In genomic region chr16:91376701-91377100, GRCm38 (mm10) we compare ENCODE assay signal across 17 mouse cellular contexts. TPM values are rescaled to one million over a fixed set of nuclear protein-coding genes. Genes with fewer than 3 reads are reported as not detected.
A peak's percentile ranks its signal among the peaks of the same experiment; 100 is the strongest.
DNase-seq lines count a peak whose midpoint lies in the region; ATAC-seq and TF ChIP-seq lines count a peak whose summit lies in the region.
"Had no signal": no experiment of that assay in that cellular context is flagged by ENCODE, and none has a peak within 500 bp of the region (broad histone marks: within the 10 kb centered on the region; RNA-seq: fewer than 3 reads in every experiment).

No protein-coding gene starts in this region.

- H3K27me3 ChIP-seq in hindbrain, embryonic 15.5 days = no peaks in the 10 kb centered on the region
- H3K27me3 ChIP-seq in hindbrain, embryonic 11.5 days (ENCODE audit: control insufficient read depth, insufficient read depth, low read length) = no peaks in the 10 kb centered on the region
- no peaks in the 10 kb centered on the region for H3K27me3 ChIP-seq in intestine, postnatal 0 days (replicated peaks; ENCODE audit: control insufficient read depth, insufficient read depth, low read length)

- H3K4me3 ChIP-seq in hindbrain, embryonic 15.5 days = no peak overlapping the region
- H3K4me3 ChIP-seq in hindbrain, embryonic 11.5 days (ENCODE audit: low read depth, low read length) = no peak overlapping the region
- H3K4me3 ChIP-seq in intestine, postnatal 0 days (ENCODE audit: low read depth, low read length) = no peak overlapping the region

- H3K9me3 ChIP-seq in hindbrain, embryonic 15.5 days = no peaks in the 10 kb centered on the region
- H3K9me3 ChIP-seq in hindbrain, embryonic 11.5 days (ENCODE audit: control insufficient read depth, low read length) = no peaks in the 10 kb centered on the region
- no peaks in the 10 kb centered on the region for H3K9me3 ChIP-seq in intestine, postnatal 0 days (ENCODE audit: control insufficient read depth)

- no peak overlapping the region for H3K9ac ChIP-seq in hindbrain, embryonic 15.5 days
- H3K9ac ChIP-seq in hindbrain, embryonic 11.5 days (ENCODE audit: low read depth, low read length) = no peak overlapping the region
- 0 out of 2 replicates have a peak overlapping the region, but pooled peaks have one; percentile 17 for H3K9ac ChIP-seq in intestine, postnatal 0 days (ENCODE audit: low read depth, low read length)

- peaks cover 26% of the 10 kb centered on the region for H3K4me1 ChIP-seq in hindbrain, embryonic 15.5 days (replicated peaks)
- H3K4me1 ChIP-seq in hindbrain, embryonic 11.5 days (replicated peaks; ENCODE audit: control insufficient read depth, insufficient read depth, low read length) = 0 out of 2 replicates have a peak, but pooled peaks cover 2% of the 10 kb centered on the region
- no peaks in the 10 kb centered on the region; the same call in 1 of the 2 replicates for H3K4me1 ChIP-seq in intestine, postnatal 0 days (replicated peaks; ENCODE audit: control insufficient read depth, insufficient read depth, low read length)

- H3K27ac ChIP-seq in hindbrain, embryonic 15.5 days (replicated peaks) = peak overlapping the region; percentile 48
- H3K27ac ChIP-seq in hindbrain, embryonic 11.5 days (ENCODE audit: low read depth, low read length) = no peak overlapping the region
- H3K27ac ChIP-seq in intestine, postnatal 0 days (ENCODE audit: low read depth, low read length) = peak overlapping the region; percentile 3; the same call in 1 of the 2 replicates

- no peaks in the 10 kb centered on the region for H3K36me3 ChIP-seq in hindbrain, embryonic 15.5 days
- H3K36me3 ChIP-seq in hindbrain, embryonic 11.5 days (ENCODE audit: control insufficient read depth, insufficient read depth, low read length) = no peaks in the 10 kb centered on the region
- no peaks in the 10 kb centered on the region for H3K36me3 ChIP-seq in intestine, postnatal 0 days (ENCODE audit: control insufficient read depth, insufficient read depth)

- 81% methylated on average over 10 of the region's 10 CpGs for WGBS in hindbrain, embryonic 15.5 days
- WGBS in hindbrain, embryonic 11.5 days = 97% methylated on average over 10 of the region's 10 CpGs
- WGBS in intestine, postnatal 0 days = 81% methylated on average over 10 of the region's 10 CpGs

- no peak for TF ChIP-seq CTCF in intestine, postnatal 0 days (IDR thresholded peaks at IDR 0.05; ENCODE audit: low read depth)

- no peak for ATAC-seq in hindbrain, embryonic 15.5 days (ENCODE audit: low FRiP score, low read depth)
- ATAC-seq in hindbrain, embryonic 11.5 days (ENCODE audit: low FRiP score) = no peak
- no peak for ATAC-seq in intestine, postnatal 0 days

- DNase-seq in adrenal gland, postnatal 10 days = peak; percentile 50
- no peak for DNase-seq in adrenal gland, postnatal 14 days
- DNase-seq in hindbrain, embryonic 11.5 days (ENCODE audit: low spot score) = no peak
- DNase-seq in lung, postnatal 10 days = peak; percentile 53
- no peak for DNase-seq in lung, postnatal 36 days
- no peak for DNase-seq in thymus, postnatal 25 days
- DNase-seq: adrenal gland, adult 8-10 months; cerebellum, adult 11 months; gastrocnemius, postnatal 36 days; kidney, postnatal 25 days; lung, postnatal 14 days; midbrain, embryonic 14.5 days had no signal

- H3K4me2 ChIP-seq in hindbrain, embryonic 15.5 days = no peak overlapping the region
- H3K4me2 ChIP-seq in hindbrain, embryonic 11.5 days (replicated peaks; ENCODE audit: low read depth, low read length) = no peak overlapping the region
- H3K4me2 ChIP-seq in intestine, postnatal 0 days (replicated peaks; ENCODE audit: low read depth) = no peak overlapping the region

RNA-seq across cellular contexts. Expression of gene Ifnar2, which starts 4.1 kb away (rescaled TPM):
- total RNA-seq in adrenal gland, postnatal 10 days (2021) = 10 to 100 TPM; 78.4 TPM
- total RNA-seq in adrenal gland, postnatal 14 days (2021) = 83.9 and 86.1 TPM in 2 replicates
- 37.1 and 39.5 TPM in 2 replicates for polyA plus RNA-seq in hindbrain, embryonic 15.5 days (2015; fragmentation: Nextera tagmentation; extraction: Ambion mirVana)
- polyA plus RNA-seq in hindbrain, embryonic 11.5 days (2014; fragmentation: Nextera tagmentation; extraction: Ambion mirVana) = 33.4 and 35.4 TPM in 2 replicates
- polyA plus RNA-seq in intestine, postnatal 0 days (2015; fragmentation: Nextera tagmentation; extraction: Ambion mirVana) = 68.4 and 75.5 TPM in 2 replicates

RNA-seq across cellular contexts. Expression of gene Gm21970, which starts 14.8 kb away (rescaled TPM):
- total RNA-seq in adrenal gland, postnatal 10 days (2021) = not detected
- 0.59 TPM in 1 of 2 replicates, not detected in the other for total RNA-seq in adrenal gland, postnatal 14 days (2021)
- polyA plus RNA-seq in hindbrain, embryonic 15.5 days (2015; fragmentation: Nextera tagmentation; extraction: Ambion mirVana) = not detected in 2 replicates
- not detected in 2 replicates for polyA plus RNA-seq in hindbrain, embryonic 11.5 days (2014; fragmentation: Nextera tagmentation; extraction: Ambion mirVana)
- not detected in 2 replicates for polyA plus RNA-seq in intestine, postnatal 0 days (2015; fragmentation: Nextera tagmentation; extraction: Ambion mirVana)
- total RNA-seq: gastrocnemius, postnatal 36 days; hematopoietic stem cell, adult 5-6 weeks; neutrophil, adult 5-6 weeks had no signal
- polyA plus RNA-seq: midbrain, embryonic 14.5 days; thymus, postnatal 0 days had no signal

RNA-seq across cellular contexts. Expression of gene Il10rb, which starts 29.3 kb away (rescaled TPM):
- 10 to 100 TPM; 75.4 to 78.8 TPM for total RNA-seq in adrenal gland, postnatal 10 days (2021)
- total RNA-seq in adrenal gland, postnatal 14 days (2021) = 105 and 106 TPM in 2 replicates
- 12.2 and 16.4 TPM in 2 replicates for polyA plus RNA-seq in hindbrain, embryonic 15.5 days (2015; fragmentation: Nextera tagmentation; extraction: Ambion mirVana)
- polyA plus RNA-seq in hindbrain, embryonic 11.5 days (2014; fragmentation: Nextera tagmentation; extraction: Ambion mirVana) = 8.6 and 9.0 TPM in 2 replicates
- 123 and 124 TPM in 2 replicates for polyA plus RNA-seq in intestine, postnatal 0 days (2015; fragmentation: Nextera tagmentation; extraction: Ambion mirVana)

Comparison
In these comparisons a context has a peak if more than half of its experiments do, and no peak if none do; other contexts are left out.
1. DNase-seq: peak in adrenal gland, postnatal 10 days (single experiment) and lung, postnatal 10 days (single experiment); none in adrenal gland, postnatal 14 days (single experiment), hindbrain, embryonic 11.5 days (single experiment), lung, postnatal 36 days (single experiment) and thymus, postnatal 25 days (single experiment).